Mouse (Mus musculus): ENCODE measurements around the gene Ankrd17. TPM values are rescaled to one million over a fixed set of nuclear protein-coding genes. Genes with fewer than 3 reads are reported as not detected.
A peak's percentile ranks its signal among the peaks of the same experiment; 100 is the strongest.

The Ankrd17 gene
- total and polyA plus RNA-seq, 2 experiments from 2014 or later: 20.4 to 68.2 TPM

- H3K4me3 ChIP-seq (ENCODE audit: low read depth, low read length): no peak overlapping the region
Measured at GRCm38 (mm10) chr5:90245416-90245815, 121.0 kb downstream of the Ankrd17 start.

DNA sequence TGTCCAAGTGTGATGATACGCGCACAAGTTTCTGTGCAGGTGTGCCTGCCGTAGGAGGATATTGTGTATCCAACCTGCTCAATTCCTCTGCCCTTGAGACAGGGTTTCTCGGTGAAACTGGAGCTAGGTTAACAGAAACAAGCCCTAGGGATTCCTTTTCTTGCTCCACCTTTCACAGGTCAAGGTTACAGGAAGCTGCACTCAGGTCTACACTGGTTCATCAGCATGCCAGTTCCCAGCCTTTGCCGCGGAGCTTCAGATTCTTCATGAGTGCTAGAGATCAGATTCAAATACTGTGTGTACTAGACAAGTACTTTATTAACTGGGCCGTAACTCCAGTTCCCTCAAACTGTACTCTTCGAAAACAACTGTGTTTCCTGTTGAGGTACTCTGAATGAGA, 131.2 kb downstream of the Ankrd17 start:
- Histone ChIP-seq H3K36me3 (ENCODE audit: insufficient read depth) (peaks cover 60% of the 10 kb centered on the region), H3K4me2 (ENCODE audit: low read depth) (no peak overlapping the region), H3K27ac (ENCODE audit: low read depth, low read length) (no peak overlapping the region), H3K9me3 (ENCODE audit: low read length) (no peaks in the 10 kb centered on the region), H3K4me3 (ENCODE audit: low read depth, low read length) (no peak overlapping the region), H3K9ac (no peak overlapping the region), H3K27me3 (ENCODE audit: insufficient read depth, low read length) (no peaks in the 10 kb centered on the region), H3K4me1 (ENCODE audit: insufficient read depth) (no peaks in the 10 kb centered on the region)
- no peak for DNase-seq
- TF ChIP-seq CTCF (IDR thresholded peaks at IDR 0.05; ENCODE audit: low read depth): no peak
- WGBS: 99% methylated on average over 8 of the region's 8 CpGs
- ATAC-seq: no peak

More at GRCm38 (mm10) chr5:90245416-90245815, 121.0 kb downstream of the Ankrd17 start:
- DNase-seq (no peak), ATAC-seq (no peak)
- no peaks in the 10 kb centered on the region for H3K4me1 ChIP-seq (ENCODE audit: insufficient read depth)
- H3K9me3 ChIP-seq (ENCODE audit: low read length): no peaks in the 10 kb centered on the region
- WGBS: 80% methylated on average over 4 of the region's 4 CpGs
- H3K4me2 ChIP-seq (ENCODE audit: low read depth): no peak overlapping the region
- H3K36me3 ChIP-seq (ENCODE audit: insufficient read depth): peaks cover 55% of the 10 kb centered on the region
- no peaks in the 10 kb centered on the region for H3K27me3 ChIP-seq (ENCODE audit: insufficient read depth, low read length)
- no peak overlapping the region for H3K27ac ChIP-seq (ENCODE audit: low read depth, low read length)
- H3K9ac ChIP-seq: no peak overlapping the region
- no peak for TF ChIP-seq CTCF (IDR thresholded peaks at IDR 0.05; ENCODE audit: low read depth)

DNA sequence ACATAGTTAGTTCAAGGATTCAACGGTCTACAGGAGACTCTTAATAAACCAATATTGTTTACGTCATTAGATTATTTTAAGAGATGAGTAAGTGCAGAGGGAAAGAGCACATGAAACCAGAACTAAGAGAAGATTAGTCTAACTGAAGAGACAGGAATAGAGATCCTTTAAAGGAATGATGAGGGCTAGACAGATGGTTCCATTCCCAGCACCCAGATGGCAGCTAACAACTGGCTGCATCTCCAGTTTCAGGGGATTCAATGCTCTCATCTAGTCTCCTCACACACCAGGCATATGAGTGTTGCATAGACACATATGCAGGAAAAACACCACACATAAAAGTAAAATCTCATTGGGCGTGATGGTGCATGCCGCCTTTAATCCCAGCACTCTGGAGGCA, 133.1 kb downstream of the Ankrd17 start:
- H3K4me2 ChIP-seq (ENCODE audit: low read depth): no peak overlapping the region
- H3K36me3 ChIP-seq (ENCODE audit: insufficient read depth): peaks cover 60% of the 10 kb centered on the region
- DNase-seq: no peak
- H3K9me3 ChIP-seq (ENCODE audit: low read length): no peaks in the 10 kb centered on the region
- 96% methylated on average over 4 of the region's 4 CpGs for WGBS
- TF ChIP-seq CTCF (IDR thresholded peaks at IDR 0.05; ENCODE audit: low read depth): no peak
- ATAC-seq: no peak
- H3K27me3 ChIP-seq (ENCODE audit: insufficient read depth, low read length): no peaks in the 10 kb centered on the region
- no peak overlapping the region for H3K27ac ChIP-seq (ENCODE audit: low read depth, low read length)
- no peaks in the 10 kb centered on the region for H3K4me1 ChIP-seq (ENCODE audit: insufficient read depth)
- no peak overlapping the region for H3K9ac ChIP-seq
- H3K4me3 ChIP-seq (ENCODE audit: low read depth, low read length): no peak overlapping the region

DNA sequence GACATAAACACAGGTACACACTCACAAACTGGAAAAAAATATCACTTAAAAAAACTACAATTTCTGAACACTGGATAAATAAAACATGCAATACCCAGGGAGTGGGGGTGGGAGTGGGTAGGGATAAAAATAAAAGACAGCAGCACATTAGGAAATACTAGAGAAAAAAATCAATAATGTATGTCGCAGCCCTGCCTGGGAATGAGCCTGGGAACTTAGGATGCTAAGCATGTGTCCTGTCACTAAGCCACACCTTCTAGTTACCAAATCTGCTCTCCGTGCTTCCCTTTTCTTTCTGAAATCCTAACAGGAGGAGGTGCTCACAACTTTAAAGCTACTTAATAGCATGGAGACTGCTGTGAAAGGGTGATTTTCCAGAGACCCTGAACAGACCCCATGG, 136.6 kb downstream of the Ankrd17 start:
- H3K4me3 ChIP-seq (ENCODE audit: low read depth, low read length): no peak overlapping the region
- no peak overlapping the region for H3K9ac ChIP-seq
- no peak overlapping the region for H3K4me2 ChIP-seq (ENCODE audit: low read depth)
- ATAC-seq: no peak
- no peak for DNase-seq
- no peaks in the 10 kb centered on the region for H3K9me3 ChIP-seq (ENCODE audit: low read length)
- 89% methylated on average over 2 of the region's 2 CpGs for WGBS
- no peak for TF ChIP-seq CTCF (IDR thresholded peaks at IDR 0.05; ENCODE audit: low read depth)
- H3K36me3 ChIP-seq (ENCODE audit: insufficient read depth): peaks cover 45% of the 10 kb centered on the region
- H3K27ac ChIP-seq (ENCODE audit: low read depth, low read length): no peak overlapping the region
- no peaks in the 10 kb centered on the region for H3K27me3 ChIP-seq (ENCODE audit: insufficient read depth, low read length)
- H3K4me1 ChIP-seq (ENCODE audit: insufficient read depth): no peaks in the 10 kb centered on the region

- no peak for TF ChIP-seq CTCF (IDR thresholded peaks at IDR 0.05; ENCODE audit: low read depth)
- DNase-seq (no peak), ATAC-seq (no peak)
- Histone ChIP-seq H3K27ac (ENCODE audit: low read depth, low read length) (no peak overlapping the region), H3K4me2 (ENCODE audit: low read depth) (no peak overlapping the region), H3K4me1 (ENCODE audit: insufficient read depth) (peaks cover 7% of the 10 kb centered on the region; the same call in 1 of the 2 replicates), H3K9me3 (ENCODE audit: low read length) (no peaks in the 10 kb centered on the region), H3K4me3 (ENCODE audit: low read depth, low read length) (no peak overlapping the region), H3K36me3 (ENCODE audit: insufficient read depth) (peaks cover 29% of the 10 kb centered on the region), H3K27me3 (ENCODE audit: insufficient read depth, low read length) (no peaks in the 10 kb centered on the region), H3K9ac (no peak overlapping the region)
- 97% methylated on average over 3 of the region's 3 CpGs for WGBS
Measured at GRCm38 (mm10) chr5:90226696-90227095, 139.7 kb downstream of the Ankrd17 start.

- Histone ChIP-seq H3K4me2 (ENCODE audit: low read depth) (no peak overlapping the region), H3K9ac (no peak overlapping the region), H3K27ac (ENCODE audit: low read depth, low read length) (no peak overlapping the region), H3K9me3 (ENCODE audit: low read length) (no peaks in the 10 kb centered on the region), H3K36me3 (ENCODE audit: insufficient read depth) (peaks cover 15% of the 10 kb centered on the region), H3K4me3 (ENCODE audit: low read depth, low read length) (no peak overlapping the region), H3K4me1 (ENCODE audit: insufficient read depth) (peaks cover 7% of the 10 kb centered on the region; the same call in 1 of the 2 replicates), H3K27me3 (ENCODE audit: insufficient read depth, low read length) (no peaks in the 10 kb centered on the region)
- 90% methylated on average over 5 of the region's 5 CpGs for whole genome bisulfite sequencing
- DNase-seq (no peak), ATAC-seq (no peak)
- no peak for TF ChIP-seq CTCF (IDR thresholded peaks at IDR 0.05; ENCODE audit: low read depth)
Measured at GRCm38 (mm10) chr5:90224730-90225129, 141.6 kb downstream of the Ankrd17 start.

DNA sequence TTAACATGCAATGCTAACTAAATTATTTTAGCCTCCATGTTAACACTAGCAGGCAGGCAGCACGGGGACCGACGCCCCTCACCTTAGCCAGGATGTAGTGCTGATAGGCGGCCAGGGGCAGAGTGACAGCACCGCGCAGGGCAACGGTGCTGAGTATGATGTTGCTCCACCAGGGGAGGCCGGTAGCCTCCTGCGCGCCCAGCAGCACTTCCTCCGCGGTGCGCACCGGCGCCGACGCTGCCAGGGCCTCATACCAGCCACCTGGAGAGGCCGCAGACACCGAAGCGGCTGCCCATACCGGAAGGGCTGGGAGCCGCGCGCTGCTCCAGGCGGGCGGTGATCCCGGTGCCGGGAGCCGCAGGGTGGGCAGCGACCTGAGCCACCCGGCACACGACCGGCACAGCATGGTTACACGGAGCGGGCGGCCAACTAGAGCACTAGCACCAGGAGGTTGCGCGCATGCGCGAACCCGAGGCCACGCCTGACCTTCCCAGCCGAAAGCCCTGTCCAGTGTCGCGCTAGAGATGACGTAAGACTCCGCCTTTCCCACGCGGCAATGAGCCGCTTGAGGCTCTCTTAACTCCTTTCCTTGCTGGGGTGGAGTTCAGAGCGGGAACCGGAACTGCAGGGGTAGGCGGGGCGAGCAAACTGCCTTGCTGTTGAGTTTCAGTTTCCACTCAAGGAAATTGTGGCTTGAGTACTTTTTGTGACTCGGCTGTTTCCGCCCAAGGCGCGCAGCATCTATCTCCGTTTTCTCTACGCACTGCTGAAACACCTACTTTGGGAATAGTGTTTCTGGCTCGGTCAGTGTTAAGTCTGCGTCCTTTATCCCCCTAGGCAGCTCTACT, 142.6 kb downstream of the Ankrd17 start, which contains the start of gene Cox18:
Cox18 (minus strand) TSS at position 468 of the 848 bp plus-strand sequence.
- TF ChIP-seq CTCF (IDR thresholded peaks at IDR 0.05; ENCODE audit: low read depth): peak; percentile 38
- DNase-seq (peak; percentile 98), ATAC-seq (peak; percentile 97)
- H3K4me3 ChIP-seq (ENCODE audit: low read depth, low read length): peak within 1 kb of the TSS; percentile 62
- peak within 1 kb of the TSS; percentile 70 for H3K4me2 ChIP-seq (ENCODE audit: low read depth)
- WGBS: under 1% methylated on average over 62 of the region's 62 CpGs
- no peaks in the 10 kb centered on the region for H3K9me3 ChIP-seq (ENCODE audit: low read length)
- peaks cover 7% of the 10 kb centered on the region; the same call in 1 of the 2 replicates for H3K4me1 ChIP-seq (ENCODE audit: insufficient read depth)
- no peaks in the 10 kb centered on the region for H3K27me3 ChIP-seq (ENCODE audit: insufficient read depth, low read length)
- H3K36me3 ChIP-seq (ENCODE audit: insufficient read depth): peaks cover 14% of the 10 kb centered on the region
- H3K27ac ChIP-seq (ENCODE audit: low read depth, low read length): peak within 1 kb of the TSS; percentile 87
- peak within 1 kb of the TSS; percentile 65 for H3K9ac ChIP-seq

All from forebrain, postnatal 0 days (tissue).